Mouse (Mus musculus): ENCODE results near the gene Ccdc85c.

Gene Ccdc85c

GRCm38 (mm10) chr12:108312432-108312851 is 37.2 kb upstream of the Ccdc85c start:
- no peaks in the 10 kb centered on the region for H3K36me3 ChIP-seq (ENCODE audit: insufficient read depth, low read length)
- peaks cover 32% of the 10 kb centered on the region for H3K4me1 ChIP-seq (replicated peaks; ENCODE audit: low read depth, low read length)
- H3K27me3 ChIP-seq (ENCODE audit: insufficient read depth, low read length) = peaks cover 89% of the 10 kb centered on the region
- TF ChIP-seq NANOG (IDR thresholded peaks at IDR 0.05; ENCODE audit: borderline replicate concordance, low read length) (no peak), POU5F1 (IDR thresholded peaks at IDR 0.05; ENCODE audit: borderline replicate concordance, low read length) (no peak), CTCF (conservative IDR thresholded peaks at IDR 0.05; ENCODE audit: low read length) (no peak)
- no peaks in the 10 kb centered on the region for H3K9me3 ChIP-seq (ENCODE audit: low read length)
- H3K4me3 ChIP-seq (replicated peaks; ENCODE audit: low read length) = no peak overlapping the region

DNA sequence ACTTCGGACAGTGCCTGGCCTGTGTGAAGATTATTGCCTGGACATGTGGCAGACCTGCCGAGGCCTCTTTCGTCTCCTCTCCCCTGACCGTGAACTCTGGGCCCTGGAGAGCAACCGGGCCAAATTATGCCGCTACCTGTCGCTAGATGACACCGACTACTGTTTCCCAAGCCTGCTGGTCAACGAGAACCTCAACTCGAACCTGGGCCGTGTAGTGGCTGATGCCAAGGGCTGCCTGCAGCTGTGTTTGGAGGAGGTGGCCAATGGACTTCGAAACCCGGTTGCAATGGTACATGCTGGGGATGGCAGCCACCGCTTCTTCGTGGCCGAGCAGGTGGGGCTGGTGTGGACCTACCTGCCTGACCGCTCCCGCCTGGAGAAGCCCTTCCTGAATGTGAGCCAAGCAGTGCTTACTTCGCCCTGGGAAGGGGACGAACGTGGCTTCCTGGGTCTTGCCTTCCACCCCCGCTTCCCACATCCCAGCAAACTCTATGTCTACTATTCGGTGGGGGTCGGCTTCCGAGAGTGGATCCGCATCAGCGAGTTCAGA is 36.6 kb upstream of the Ccdc85c start:
- peaks cover 89% of the 10 kb centered on the region for H3K27me3 ChIP-seq (ENCODE audit: insufficient read depth, low read length)
- H3K9me3 ChIP-seq (ENCODE audit: low read length) = no peaks in the 10 kb centered on the region
- H3K36me3 ChIP-seq (ENCODE audit: insufficient read depth, low read length) = no peaks in the 10 kb centered on the region
- peaks cover 32% of the 10 kb centered on the region for H3K4me1 ChIP-seq (replicated peaks; ENCODE audit: low read depth, low read length)
- no peak for TF ChIP-seq NANOG (IDR thresholded peaks at IDR 0.05; ENCODE audit: borderline replicate concordance, low read length)
- peak overlapping the region; percentile 51; the same call in 1 of the 2 replicates for H3K4me3 ChIP-seq (replicated peaks; ENCODE audit: low read length)

DNA sequence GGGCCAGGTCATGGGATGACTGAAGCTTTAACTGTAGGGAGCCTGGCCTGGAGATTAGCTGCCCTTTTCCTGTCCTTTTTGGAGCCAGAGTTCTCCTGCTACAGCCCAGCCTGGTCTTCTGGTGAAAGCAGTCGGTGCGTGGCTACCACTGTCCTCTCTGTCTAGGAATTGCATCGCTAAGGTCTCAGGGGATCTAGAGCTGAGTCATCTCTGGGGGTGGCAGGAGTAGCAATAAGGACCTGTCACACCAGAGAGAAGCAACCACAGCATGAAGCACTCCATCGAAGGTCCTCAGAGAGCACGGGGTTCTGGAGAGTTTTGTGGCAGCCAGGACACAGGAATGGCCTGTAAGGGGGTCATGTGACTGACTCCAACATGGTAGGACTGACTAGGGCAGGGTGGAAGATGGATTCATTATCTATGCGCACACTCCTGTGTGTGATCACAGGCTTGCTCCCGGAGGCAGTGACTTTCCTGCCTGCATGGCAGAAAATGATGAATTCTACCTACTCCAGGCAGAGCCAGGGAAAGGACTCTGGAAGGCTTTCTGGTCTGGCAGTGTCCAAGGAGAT is 35.3 kb upstream of the Ccdc85c start:
- H3K4me1 ChIP-seq (replicated peaks; ENCODE audit: low read depth, low read length) = peaks cover 30% of the 10 kb centered on the region
- H3K36me3 ChIP-seq (ENCODE audit: insufficient read depth, low read length) = no peaks in the 10 kb centered on the region
- TF ChIP-seq NANOG (IDR thresholded peaks at IDR 0.05; ENCODE audit: borderline replicate concordance, low read length) (no peak), POU5F1 (IDR thresholded peaks at IDR 0.05; ENCODE audit: borderline replicate concordance, low read length) (no peak), CTCF (conservative IDR thresholded peaks at IDR 0.05; ENCODE audit: low read length) (no peak)
- H3K4me3 ChIP-seq (replicated peaks; ENCODE audit: low read length) = no peak overlapping the region
- no peaks in the 10 kb centered on the region for H3K9me3 ChIP-seq (ENCODE audit: low read length)
- peaks cover 89% of the 10 kb centered on the region for H3K27me3 ChIP-seq (ENCODE audit: insufficient read depth, low read length)

DNA sequence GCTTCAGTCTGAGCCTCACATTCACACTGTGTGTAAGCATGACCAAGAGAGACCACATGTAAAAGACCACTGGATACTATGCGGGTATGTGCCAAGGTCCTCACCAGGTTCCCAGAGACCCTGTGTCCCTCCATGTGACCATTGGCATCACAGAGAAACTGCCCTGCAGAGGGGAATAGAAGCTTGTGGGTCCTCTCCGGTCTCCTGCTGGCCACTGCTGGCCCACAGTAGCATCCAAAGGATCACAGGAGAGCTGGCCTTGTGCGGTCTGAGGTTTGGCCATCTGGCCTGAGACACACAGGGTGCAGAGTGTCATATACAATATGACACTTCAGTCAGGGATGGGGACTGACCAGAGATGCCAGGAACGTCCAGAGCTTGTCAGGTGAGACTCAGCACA is 34.8 kb upstream of the Ccdc85c start:
- TF ChIP-seq CTCF (conservative IDR thresholded peaks at IDR 0.05; ENCODE audit: low read length) = no peak
- H3K4me3 ChIP-seq (replicated peaks; ENCODE audit: low read length) = no peak overlapping the region
- peaks cover 93% of the 10 kb centered on the region for H3K27me3 ChIP-seq (ENCODE audit: insufficient read depth, low read length)
- no peaks in the 10 kb centered on the region for H3K9me3 ChIP-seq (ENCODE audit: low read length)
- H3K4me1 ChIP-seq (replicated peaks; ENCODE audit: low read depth, low read length) = peaks cover 33% of the 10 kb centered on the region
- no peaks in the 10 kb centered on the region for H3K36me3 ChIP-seq (ENCODE audit: insufficient read depth, low read length)

DNA sequence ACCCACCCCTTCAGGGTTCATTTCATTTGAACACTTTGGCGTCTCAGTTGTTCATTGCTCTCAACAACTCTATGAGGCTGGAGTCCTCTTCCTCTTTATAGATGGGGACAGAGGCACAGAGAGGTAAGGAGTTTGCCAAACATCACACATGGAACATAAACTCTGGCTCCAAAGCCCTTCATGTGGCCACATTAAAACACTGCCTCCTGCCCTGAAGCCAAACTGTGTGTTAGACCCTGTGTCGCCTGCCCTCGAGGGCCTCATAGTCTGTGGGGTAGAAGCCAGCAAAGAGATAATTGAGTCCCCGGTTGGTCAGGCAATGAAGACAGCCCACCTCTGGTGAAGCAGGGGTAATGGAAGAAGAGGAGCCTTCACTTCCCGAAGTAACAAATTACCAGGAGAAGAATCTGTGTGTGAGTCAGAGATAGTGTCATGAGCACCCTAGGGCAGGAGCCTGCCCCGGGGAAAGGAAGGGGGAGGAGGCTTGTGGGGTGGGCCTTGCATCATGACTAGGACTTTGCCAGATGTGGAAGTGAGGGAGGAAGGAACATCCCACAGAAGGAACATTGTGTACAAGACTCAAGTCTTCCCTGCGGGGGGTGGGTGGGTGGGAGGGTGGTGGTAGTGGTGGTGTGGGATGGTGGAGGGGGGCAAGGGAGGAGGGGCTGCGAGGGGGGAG is 34.0 kb upstream of the Ccdc85c start:
- Histone ChIP-seq H3K27me3 (ENCODE audit: insufficient read depth, low read length) (peaks cover 95% of the 10 kb centered on the region), H3K9me3 (ENCODE audit: low read length) (no peaks in the 10 kb centered on the region), H3K4me1 (replicated peaks; ENCODE audit: low read depth, low read length) (peaks cover 33% of the 10 kb centered on the region), H3K4me3 (replicated peaks; ENCODE audit: low read length) (no peak overlapping the region), H3K36me3 (ENCODE audit: insufficient read depth, low read length) (no peaks in the 10 kb centered on the region)
- TF ChIP-seq POU5F1 (IDR thresholded peaks at IDR 0.05; ENCODE audit: borderline replicate concordance, low read length) (no peak), NANOG (IDR thresholded peaks at IDR 0.05; ENCODE audit: borderline replicate concordance, low read length) (no peak), CTCF (conservative IDR thresholded peaks at IDR 0.05; ENCODE audit: low read length) (no peak)

GRCm38 (mm10) chr12:108308363-108308856 is 33.2 kb upstream of the Ccdc85c start:
- TF ChIP-seq POU5F1 (IDR thresholded peaks at IDR 0.05; ENCODE audit: borderline replicate concordance, low read length) (no peak), NANOG (IDR thresholded peaks at IDR 0.05; ENCODE audit: borderline replicate concordance, low read length) (no peak), CTCF (conservative IDR thresholded peaks at IDR 0.05; ENCODE audit: low read length) (no peak)
- peaks cover 93% of the 10 kb centered on the region for H3K27me3 ChIP-seq (ENCODE audit: insufficient read depth, low read length)
- no peak overlapping the region for H3K4me3 ChIP-seq (replicated peaks; ENCODE audit: low read length)
- H3K9me3 ChIP-seq (ENCODE audit: low read length) = no peaks in the 10 kb centered on the region
- no peaks in the 10 kb centered on the region for H3K36me3 ChIP-seq (ENCODE audit: insufficient read depth, low read length)
- peaks cover 33% of the 10 kb centered on the region for H3K4me1 ChIP-seq (replicated peaks; ENCODE audit: low read depth, low read length)

- Histone ChIP-seq H3K27me3 (ENCODE audit: insufficient read depth, low read length) (peaks cover 96% of the 10 kb centered on the region), H3K36me3 (ENCODE audit: insufficient read depth, low read length) (no peaks in the 10 kb centered on the region), H3K4me3 (replicated peaks; ENCODE audit: low read length) (no peak overlapping the region), H3K9me3 (ENCODE audit: low read length) (no peaks in the 10 kb centered on the region), H3K4me1 (replicated peaks; ENCODE audit: low read depth, low read length) (peaks cover 41% of the 10 kb centered on the region)
- TF ChIP-seq POU5F1 (IDR thresholded peaks at IDR 0.05; ENCODE audit: borderline replicate concordance, low read length) = no peak
- peak; percentile 87 for TF ChIP-seq CTCF (conservative IDR thresholded peaks at IDR 0.05; ENCODE audit: low read length)
- TF ChIP-seq NANOG (IDR thresholded peaks at IDR 0.05; ENCODE audit: borderline replicate concordance, low read length) = no peak
These were observed 32.3 kb upstream of the Ccdc85c start for GRCm38 (mm10) chr12:108307553-108307952.

- TF ChIP-seq CTCF (conservative IDR thresholded peaks at IDR 0.05; ENCODE audit: low read length) = no peak
- no peak for TF ChIP-seq NANOG (IDR thresholded peaks at IDR 0.05; ENCODE audit: borderline replicate concordance, low read length)
- no peak for TF ChIP-seq POU5F1 (IDR thresholded peaks at IDR 0.05; ENCODE audit: borderline replicate concordance, low read length)
- Histone ChIP-seq H3K36me3 (ENCODE audit: insufficient read depth, low read length) (no peaks in the 10 kb centered on the region), H3K9me3 (ENCODE audit: low read length) (no peaks in the 10 kb centered on the region), H3K4me1 (replicated peaks; ENCODE audit: low read depth, low read length) (peaks cover 37% of the 10 kb centered on the region), H3K27me3 (ENCODE audit: insufficient read depth, low read length) (peaks cover 88% of the 10 kb centered on the region), H3K4me3 (replicated peaks; ENCODE audit: low read length) (peak within 1 kb of the TSS; percentile 80)
These were observed 30.9 kb upstream of the Ccdc85c start, which contains the start of gene Hhipl1 for GRCm38 (mm10) chr12:108305812-108306794. Gene Hhipl1, plus strand, starts transcription at chr12:108306270.
